In genomic region chr10:80292251-80293146, GRCm38 (mm10) we compare ENCODE assay signal across 8 mouse cellular contexts. TPM values are rescaled to one million over a fixed set of nuclear protein-coding genes. Genes with fewer than 3 reads are reported as not detected.
DNase-seq lines count a peak whose midpoint lies in the region; ATAC-seq lines count a peak whose summit lies in the region.

Gene Rps15 (plus strand): TSS chr10:80292453.

- ATAC-seq in heart, embryonic 13.5 days (ENCODE audit: extremely low read depth, insufficient number of reproducible peaks, low FRiP score, low TSS enrichment): peak; percentile 83
- peak; percentile 83 for ATAC-seq in liver, embryonic 12.5 days
- peak; percentile 90 for ATAC-seq in stomach, embryonic 15.5 days (ENCODE audit: insufficient read depth, low FRiP score, low read depth)

- peaks cover 40% of the 10 kb centered on the region for H3K36me3 ChIP-seq in heart, embryonic 13.5 days
- peaks cover 42% of the 10 kb centered on the region for H3K36me3 ChIP-seq in liver, embryonic 12.5 days
- H3K36me3 ChIP-seq in stomach, embryonic 15.5 days: peaks cover 19% of the 10 kb centered on the region

- DNase-seq in CD4-positive, CD25-positive, alpha-beta regulatory T cell, adult 2 months (ENCODE audit: low read depth, low spot score): peak; percentile 98
- peak; percentile 33 for DNase-seq in fat pad, adult 2 months (ENCODE audit: extremely low read depth, low read depth, low spot score)
- DNase-seq in kidney, postnatal 10 days: peak; percentile 98
- DNase-seq in natural killer cell, adult 2 months (ENCODE audit: low spot score in 2 of 2): peak; percentile 92 to 95

- H3K9ac ChIP-seq in heart, embryonic 13.5 days: peak within 1 kb of the TSS; percentile 95
- peak within 1 kb of the TSS; percentile 98 for H3K9ac ChIP-seq in liver, embryonic 12.5 days
- peak within 1 kb of the TSS; percentile 98 for H3K9ac ChIP-seq in stomach, embryonic 15.5 days

- under 1% methylated on average over 72 of the region's 72 CpGs for WGBS in heart, embryonic 13.5 days
- WGBS in liver, embryonic 12.5 days (ENCODE audit: insufficient replicate concordance): under 1% methylated on average over 72 of the region's 72 CpGs
- under 1% methylated on average over 69 of the region's 72 CpGs for WGBS in stomach, embryonic 15.5 days

- H3K9me3 ChIP-seq in heart, embryonic 13.5 days: no peaks in the 10 kb centered on the region
- H3K9me3 ChIP-seq in liver, embryonic 12.5 days (replicated peaks): no peaks in the 10 kb centered on the region
- H3K9me3 ChIP-seq in stomach, embryonic 15.5 days: no peaks in the 10 kb centered on the region

- peak within 1 kb of the TSS; percentile 51 for H3K27ac ChIP-seq in brown adipose tissue, adult 24 weeks (replicated peaks; ENCODE audit: low read depth, low read length)
- peak within 1 kb of the TSS; percentile 84 for H3K27ac ChIP-seq in heart, embryonic 13.5 days (replicated peaks)
- H3K27ac ChIP-seq in liver, embryonic 12.5 days: peak within 1 kb of the TSS; percentile 93
- H3K27ac ChIP-seq in stomach, embryonic 15.5 days: peak within 1 kb of the TSS; percentile 89

- no peaks in the 10 kb centered on the region; the same call in 1 of the 2 replicates for H3K4me1 ChIP-seq in brown adipose tissue, adult 24 weeks (ENCODE audit: control insufficient read depth, insufficient read depth, insufficient read length, low read length)
- peaks cover 44% of the 10 kb centered on the region for H3K4me1 ChIP-seq in heart, embryonic 13.5 days
- H3K4me1 ChIP-seq in liver, embryonic 12.5 days: peaks cover 56% of the 10 kb centered on the region
- peaks cover 22% of the 10 kb centered on the region for H3K4me1 ChIP-seq in stomach, embryonic 15.5 days

- peak within 1 kb of the TSS; percentile 76 for H3K4me3 ChIP-seq in brown adipose tissue, adult 24 weeks (ENCODE audit: insufficient read depth, low read depth, low read length)
- peak within 1 kb of the TSS; percentile 75 for H3K4me3 ChIP-seq in heart, embryonic 13.5 days
- peak within 1 kb of the TSS; percentile 95 for H3K4me3 ChIP-seq in liver, embryonic 12.5 days
- peak within 1 kb of the TSS; percentile 88 for H3K4me3 ChIP-seq in stomach, embryonic 15.5 days (replicated peaks)

- peak within 1 kb of the TSS; percentile 85 for H3K4me2 ChIP-seq in heart, embryonic 13.5 days
- H3K4me2 ChIP-seq in liver, embryonic 12.5 days: peak within 1 kb of the TSS; percentile 91
- peak within 1 kb of the TSS; percentile 69 for H3K4me2 ChIP-seq in stomach, embryonic 15.5 days

- H3K27me3 ChIP-seq in heart, embryonic 13.5 days (replicated peaks): peaks cover 12% of the 10 kb centered on the region
- peaks cover 13% of the 10 kb centered on the region for H3K27me3 ChIP-seq in liver, embryonic 12.5 days (replicated peaks)
- H3K27me3 ChIP-seq in stomach, embryonic 15.5 days (replicated peaks): peaks cover 3% of the 10 kb centered on the region; the same call in 1 of the 2 replicates

RNA-seq across cellular contexts. Expression of gene Rps15, which starts in this region (rescaled TPM):
- 1,089 and 1,107 TPM in 2 replicates for polyA plus RNA-seq in brown adipose tissue, adult 24 weeks (2012; ENCODE audit: insufficient read depth, insufficient read length, missing spikeins)
- 621 and 687 TPM in 2 replicates for polyA plus RNA-seq in heart, embryonic 13.5 days (2015; fragmentation: Nextera tagmentation; extraction: Ambion mirVana)
- 872 and 920 TPM in 2 replicates for polyA plus RNA-seq in liver, embryonic 12.5 days (2016; fragmentation: Nextera tagmentation; extraction: Ambion mirVana)
- polyA plus RNA-seq in stomach, embryonic 15.5 days (2015; fragmentation: Nextera tagmentation; extraction: Ambion mirVana): 904 and 948 TPM in 2 replicates

Comparison
In these comparisons a context has a peak if more than half of its experiments do, and no peak if none do; other contexts are left out.
1. Peak in every context shown above with its lines: DNase-seq, ATAC-seq, H3K4me3 ChIP-seq and H3K27ac ChIP-seq.
2. DNase-seq: peak in every context shown above with its lines; median percentile 98 in CD4-positive, CD25-positive, alpha-beta regulatory T cell, adult 2 months; 98 in kidney, postnatal 10 days; 94 in natural killer cell, adult 2 months; 33 in fat pad, adult 2 months.